Mouse (Mus musculus): ENCODE measurements at regions not wholly inside any gene's neighbourhood (a gene's known extent, or its start where the extent isn't known, plus 50 kb on each side); places are given as distances from the start of the nearest gene placed in this dataset.

DNA sequence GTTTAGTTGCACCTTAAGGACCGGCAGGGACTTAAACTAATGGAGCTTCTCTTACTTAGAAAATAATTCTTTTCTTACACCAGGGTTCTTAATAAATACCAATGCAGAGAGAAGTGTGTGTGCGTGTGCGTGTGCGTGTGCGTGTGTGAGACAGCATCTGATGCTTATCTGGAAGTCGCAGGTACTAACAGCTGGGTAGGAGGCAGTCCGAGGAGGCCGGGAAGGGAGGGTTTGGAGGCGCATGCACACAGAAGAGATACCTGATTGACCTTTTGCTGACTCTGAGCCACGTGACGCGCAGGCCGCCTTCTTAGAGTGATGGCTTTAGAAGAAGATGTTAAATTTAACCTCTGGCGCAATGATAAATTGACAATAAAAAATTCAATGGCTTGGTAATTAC, 234.2 kb upstream of the Hnrnpa3 start:
- no peak for DNase-seq (ENCODE audit: low read depth, low spot score)
- no peak for TF ChIP-seq CTCF (IDR thresholded peaks at IDR 0.05)
- in situ Hi-C loops (cut with MboI; ENCODE audit: low pct_unique_long_range_greater_than_20kb): no loop called here
- CTCF ChIA-PET: no interaction called here
- POLR2A ChIA-PET: no interaction called here
- H3K27me3 ChIP-seq: peaks cover 12% of the 10 kb centered on the region
- ATAC-seq: no peak

DNA sequence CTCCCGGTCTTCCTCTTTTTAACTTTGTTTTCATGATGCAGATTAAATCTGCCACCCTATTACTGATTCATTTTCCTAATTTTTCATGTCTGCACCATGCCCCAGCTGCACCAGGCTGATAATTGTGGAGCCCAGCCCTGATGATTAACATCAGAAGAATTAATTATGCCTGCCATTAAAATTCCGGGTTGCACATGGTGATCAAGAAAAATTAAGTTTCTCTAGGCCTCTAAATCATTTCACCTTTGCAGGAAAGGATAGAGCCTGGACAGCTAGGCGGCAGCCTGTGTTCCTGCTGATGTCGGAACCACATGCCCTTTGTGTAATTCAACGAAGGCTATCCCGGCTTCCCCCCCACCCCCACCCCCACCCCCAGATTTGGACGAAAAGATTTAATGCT, 233.7 kb upstream of the Hnrnpa3 start:
- no peak for ATAC-seq
- CTCF ChIA-PET: interaction anchor here (1.6 kb wide), 1 partner anchor 17 kb away, joined by 3 read pairs; no protein-coding TSS in a partner anchor
- no peak for TF ChIP-seq CTCF (IDR thresholded peaks at IDR 0.05)
- H3K27me3 ChIP-seq: peaks cover 12% of the 10 kb centered on the region
- no peak for DNase-seq (ENCODE audit: low read depth, low spot score)
- POLR2A ChIA-PET: no interaction called here
- in situ Hi-C loops (cut with MboI; ENCODE audit: low pct_unique_long_range_greater_than_20kb): no loop called here

DNA sequence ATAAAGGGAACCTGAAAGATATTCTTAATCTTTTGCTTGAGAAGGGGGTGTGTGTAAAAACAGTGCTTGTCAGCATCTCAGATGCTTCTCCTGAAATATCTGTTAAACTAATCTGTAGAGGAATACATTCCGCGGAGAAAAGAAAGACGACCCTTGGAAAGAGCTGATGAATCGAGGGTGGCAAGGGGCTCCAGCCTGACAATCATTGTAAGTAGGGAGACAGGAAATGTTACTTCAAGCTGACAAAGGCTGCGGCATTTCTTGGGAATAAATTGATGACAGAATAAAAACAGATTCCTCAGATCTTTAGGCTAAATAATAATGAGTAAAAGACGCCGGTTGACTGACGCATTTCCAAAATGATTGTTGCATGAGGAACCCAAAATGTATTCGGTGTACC, 233.3 kb upstream of the Hnrnpa3 start:
- POLR2A ChIA-PET: no interaction called here
- DNase-seq (ENCODE audit: low read depth, low spot score) (no peak), ATAC-seq (no peak)
- no peak for TF ChIP-seq CTCF (IDR thresholded peaks at IDR 0.05)
- CTCF ChIA-PET: interaction anchor here (1.6 kb wide), 1 partner anchor 16 kb away, joined by 3 read pairs; no protein-coding TSS in a partner anchor
- in situ Hi-C loops (cut with MboI; ENCODE audit: low pct_unique_long_range_greater_than_20kb): no loop called here
- H3K27me3 ChIP-seq: peaks cover 12% of the 10 kb centered on the region

DNA sequence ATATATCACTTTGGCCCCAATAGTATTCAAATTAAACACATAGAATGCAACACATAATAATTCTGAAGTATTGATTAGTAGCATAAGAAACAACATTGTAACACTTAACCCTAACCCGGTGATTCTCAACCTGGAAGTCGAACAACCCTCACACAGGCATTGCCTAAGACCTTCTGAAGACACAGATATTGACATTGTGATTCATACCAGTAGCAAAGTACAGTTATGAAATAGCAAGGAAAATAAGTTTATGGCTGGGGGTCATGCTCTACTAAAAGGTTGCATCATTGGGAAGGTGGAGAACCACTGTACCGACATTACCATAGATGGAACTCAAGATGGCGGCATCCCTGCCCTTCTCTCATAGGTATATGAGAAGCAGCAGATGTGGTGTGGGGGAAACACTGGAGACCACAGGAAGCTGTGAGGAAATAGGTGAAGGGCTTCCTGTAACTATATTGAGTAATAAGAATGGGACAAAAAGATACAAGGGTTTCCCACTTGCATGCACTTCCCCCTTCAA, 231.1 kb upstream of the Hnrnpa3 start:
- CTCF ChIA-PET: no interaction called here
- H3K27me3 ChIP-seq: peaks cover 6% of the 10 kb centered on the region
- ATAC-seq (no peak), DNase-seq (ENCODE audit: low read depth, low spot score) (no peak)
- TF ChIP-seq CTCF (IDR thresholded peaks at IDR 0.05): no peak
- in situ Hi-C loops (cut with MboI; ENCODE audit: low pct_unique_long_range_greater_than_20kb): no loop called here
- POLR2A ChIA-PET: no interaction called here

DNA sequence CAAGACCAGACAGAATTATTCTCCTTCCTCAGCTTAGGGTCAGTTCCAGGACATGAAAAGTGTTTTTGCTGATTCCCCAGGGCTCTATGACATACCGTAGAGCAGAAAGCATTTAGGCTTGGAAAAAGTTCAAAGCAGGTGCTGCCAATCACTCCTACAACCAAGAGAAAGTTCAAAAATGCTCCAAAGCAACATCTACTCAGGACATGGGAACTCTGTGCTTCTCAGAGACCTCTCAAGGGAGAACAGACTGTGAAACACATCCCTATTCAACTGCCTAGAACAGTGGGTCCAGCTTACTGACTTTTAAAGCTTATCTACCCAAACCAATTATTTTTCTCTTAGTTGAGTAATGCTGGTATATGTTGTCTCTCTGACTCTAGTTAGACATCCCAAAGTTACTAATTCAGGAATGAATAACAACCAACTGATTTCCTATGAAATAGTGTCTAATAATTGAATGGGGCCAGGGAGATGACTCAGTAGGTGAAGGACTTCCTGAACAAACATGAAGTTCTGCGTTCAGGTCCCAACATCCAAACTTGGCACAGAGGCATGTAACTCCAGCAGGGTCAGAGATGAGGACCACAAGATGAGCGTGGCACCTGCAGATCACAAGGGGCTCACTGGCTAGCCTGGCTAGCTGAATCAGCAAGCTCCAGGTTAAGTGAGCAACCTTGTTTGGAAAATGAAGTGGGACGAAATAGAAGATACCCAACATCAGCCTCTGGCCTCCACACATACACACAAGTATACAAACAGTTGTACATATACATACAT, 228.7 kb upstream of the Hnrnpa3 start:
- DNase-seq (ENCODE audit: low read depth, low spot score): no peak
- in situ Hi-C loops (cut with MboI; ENCODE audit: low pct_unique_long_range_greater_than_20kb): no loop called here
- H3K27me3 ChIP-seq: peaks cover 7% of the 10 kb centered on the region
- ATAC-seq: no peak
- ChIA-PET POLR2A (no interaction called here), CTCF (no interaction called here)
- TF ChIP-seq CTCF (IDR thresholded peaks at IDR 0.05): no peak

DNA sequence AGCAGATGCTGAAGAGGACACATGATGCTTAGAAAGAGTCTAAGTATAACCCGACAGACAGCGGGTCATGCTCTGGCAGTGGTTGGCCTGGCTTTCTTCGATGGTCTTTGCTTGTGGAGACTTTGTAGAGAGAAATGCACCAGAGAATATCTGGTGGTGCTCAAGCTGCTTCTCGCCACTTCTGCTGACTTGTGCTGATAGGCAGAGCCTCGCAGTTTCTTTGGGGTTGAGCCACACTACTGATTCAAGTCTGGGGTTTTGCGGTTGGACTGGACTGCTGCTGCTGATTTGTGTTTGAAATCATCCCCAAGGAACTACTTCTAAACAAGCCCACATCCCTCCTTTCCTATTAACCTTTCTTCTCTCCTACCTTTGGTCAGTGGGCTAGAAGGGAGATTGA, 227.1 kb upstream of the Hnrnpa3 start:
- ChIA-PET POLR2A (no interaction called here), CTCF (interaction anchor here (1.6 kb wide), 1 partner anchor 10 kb away, joined by 3 read pairs; no protein-coding TSS in a partner anchor)
- DNase-seq (ENCODE audit: low read depth, low spot score) (no peak), ATAC-seq (no peak)
- in situ Hi-C loops (cut with MboI; ENCODE audit: low pct_unique_long_range_greater_than_20kb): no loop called here
- peaks cover 7% of the 10 kb centered on the region for H3K27me3 ChIP-seq
- TF ChIP-seq CTCF (IDR thresholded peaks at IDR 0.05): no peak

DNA sequence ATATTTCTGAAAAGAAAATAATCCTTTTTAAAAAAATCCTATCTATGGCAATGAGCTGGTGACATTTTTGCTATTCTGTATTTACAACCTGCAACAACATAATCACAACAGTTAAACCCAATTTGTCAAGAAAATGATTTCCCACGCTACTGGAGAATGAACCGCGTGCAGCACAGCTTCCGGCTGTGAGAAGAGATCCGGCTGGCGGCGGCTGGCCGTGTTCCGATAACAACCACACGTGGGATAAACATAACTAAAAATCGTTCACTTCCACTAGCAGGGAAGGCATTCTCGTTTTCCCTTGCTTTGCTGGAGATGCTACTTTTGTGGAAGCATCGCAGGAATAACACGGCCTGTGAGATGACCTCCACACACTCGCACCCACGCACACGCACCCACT, 224.5 kb upstream of the Hnrnpa3 start:
- ChIA-PET CTCF (no interaction called here), POLR2A (no interaction called here)
- TF ChIP-seq CTCF (IDR thresholded peaks at IDR 0.05): no peak
- in situ Hi-C loops (cut with MboI; ENCODE audit: low pct_unique_long_range_greater_than_20kb): no loop called here
- DNase-seq (ENCODE audit: low read depth, low spot score) (no peak), ATAC-seq (no peak)
- peaks cover 3% of the 10 kb centered on the region for H3K27me3 ChIP-seq

DNA sequence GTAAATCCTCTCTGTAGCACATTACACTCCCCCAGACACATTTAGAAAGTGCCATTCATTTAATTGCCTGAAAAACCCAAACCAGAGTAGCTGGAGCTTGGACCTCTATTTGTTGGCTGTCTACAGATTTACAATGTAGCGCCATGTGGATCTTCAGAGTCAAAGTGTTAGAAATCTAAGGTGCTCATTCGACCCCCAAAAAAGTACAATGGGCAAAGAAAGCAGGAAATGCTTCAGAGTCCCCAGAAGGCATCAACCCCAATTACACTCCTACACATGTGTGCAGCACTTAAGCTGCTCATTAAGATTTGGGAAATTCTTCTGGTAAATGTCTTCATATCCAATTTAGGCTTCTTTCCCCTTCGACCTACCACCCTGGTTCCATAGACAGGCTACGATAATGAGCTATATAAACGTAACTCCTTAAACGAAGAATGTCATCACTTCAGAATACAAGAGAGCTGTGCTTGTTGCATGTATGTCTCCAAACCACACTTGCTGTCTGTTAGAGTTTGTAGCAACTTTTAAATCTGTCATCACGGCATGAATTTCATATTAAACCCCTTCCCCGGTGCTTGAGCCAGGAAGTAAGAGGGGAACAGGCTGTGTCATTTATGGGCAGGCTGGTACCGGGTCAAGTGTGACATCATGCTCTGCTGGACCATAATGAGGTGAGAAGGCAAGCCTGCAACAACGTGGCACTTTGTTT, 219.4 kb upstream of the Hnrnpa3 start:
- ATAC-seq (no peak), DNase-seq (ENCODE audit: low read depth, low spot score) (no peak)
- CTCF ChIA-PET: interaction anchor here (0.7 kb wide), 1 partner anchor 24 kb away, joined by 3 read pairs; no protein-coding TSS in a partner anchor
- no peak for TF ChIP-seq CTCF (IDR thresholded peaks at IDR 0.05)
- in situ Hi-C loops (cut with MboI; ENCODE audit: low pct_unique_long_range_greater_than_20kb): no loop called here
- POLR2A ChIA-PET: no interaction called here
- H3K27me3 ChIP-seq: no peaks in the 10 kb centered on the region

DNA sequence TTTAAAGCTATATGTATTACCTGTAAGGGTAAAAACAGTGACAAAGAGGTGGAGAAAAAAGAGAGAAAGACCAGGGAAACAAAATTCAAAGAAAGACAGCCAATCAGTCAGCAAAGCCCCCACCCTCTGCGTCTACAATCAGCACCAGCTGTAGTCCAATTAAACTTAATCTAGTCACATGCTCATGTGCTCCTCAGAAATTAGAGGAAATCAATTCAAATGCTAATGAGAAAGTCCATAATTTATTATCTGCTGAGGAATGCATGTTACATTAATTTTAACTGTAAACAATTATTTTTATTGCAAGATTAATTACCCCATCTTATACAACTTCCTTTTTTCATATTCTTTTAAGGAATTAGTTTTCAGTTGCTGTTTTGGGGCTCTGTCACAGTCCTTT, 216.4 kb upstream of the Hnrnpa3 start:
- DNase-seq (ENCODE audit: low read depth, low spot score) (no peak), ATAC-seq (no peak)
- in situ Hi-C loops (cut with MboI; ENCODE audit: low pct_unique_long_range_greater_than_20kb): no loop called here
- CTCF ChIA-PET: interaction anchor here (1.4 kb wide), 1 partner anchor 17 kb away, joined by 3 read pairs; no protein-coding TSS in a partner anchor
- TF ChIP-seq CTCF (IDR thresholded peaks at IDR 0.05): no peak
- POLR2A ChIA-PET: no interaction called here
- no peaks in the 10 kb centered on the region for H3K27me3 ChIP-seq

DNA sequence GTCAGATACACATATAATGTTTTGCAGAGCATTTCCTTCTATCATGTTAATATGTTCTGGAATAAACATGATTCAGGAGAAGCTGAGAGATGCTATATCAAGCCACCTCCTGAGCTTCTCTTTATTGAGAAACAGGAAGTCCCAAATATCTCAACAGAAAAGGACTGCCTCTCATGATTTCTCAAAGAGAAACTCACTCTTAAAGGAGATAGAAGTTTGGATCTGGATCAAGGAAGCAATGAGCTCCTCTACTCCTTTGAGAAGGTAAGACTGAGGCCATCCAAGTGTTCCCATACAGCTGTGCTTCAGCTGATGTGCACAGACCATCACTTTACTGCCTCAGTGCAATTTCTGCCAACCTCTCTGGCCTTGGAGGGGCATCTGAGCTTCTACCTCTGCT, 213.9 kb upstream of the Hnrnpa3 start:
- ATAC-seq (no peak), DNase-seq (ENCODE audit: low read depth, low spot score) (no peak)
- in situ Hi-C loops (cut with MboI; ENCODE audit: low pct_unique_long_range_greater_than_20kb): no loop called here
- ChIA-PET CTCF (no interaction called here), POLR2A (no interaction called here)
- H3K27me3 ChIP-seq: no peaks in the 10 kb centered on the region
- no peak for TF ChIP-seq CTCF (IDR thresholded peaks at IDR 0.05)

DNA sequence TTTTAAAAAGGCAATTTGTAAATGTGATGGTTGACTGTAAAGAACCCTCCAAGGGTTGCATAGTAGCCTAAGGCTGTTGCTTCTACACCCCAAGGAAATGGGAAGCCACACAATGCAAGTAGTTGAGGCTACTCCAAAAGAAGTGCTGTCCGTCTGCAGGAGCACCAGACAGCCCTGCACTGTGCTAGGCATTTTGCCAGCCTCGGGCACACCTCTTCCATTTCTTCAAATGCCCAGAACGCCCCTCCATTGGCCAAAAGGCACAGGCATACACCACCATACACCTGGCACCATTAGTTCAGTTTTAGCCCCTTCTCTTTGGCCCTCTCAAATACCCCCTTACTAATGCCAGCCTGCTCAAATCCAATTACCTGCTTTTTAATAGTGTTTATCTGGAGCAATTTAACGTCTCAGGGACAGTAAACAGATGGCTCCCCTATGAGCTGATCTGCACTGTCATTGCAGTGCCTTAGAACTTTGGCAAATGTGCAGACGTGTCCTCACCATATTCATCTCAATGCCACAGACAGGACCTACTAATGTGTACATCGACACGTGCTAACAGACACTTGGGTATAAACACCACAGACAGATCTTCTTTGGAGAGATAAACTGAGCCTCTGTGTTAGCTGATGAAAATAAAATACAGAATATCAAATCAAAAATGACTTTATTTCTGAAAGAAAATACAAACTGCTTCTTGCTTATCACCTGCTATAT, 211.9 kb upstream of the Hnrnpa3 start:
- DNase-seq (ENCODE audit: low read depth, low spot score): no peak
- ChIA-PET CTCF (no interaction called here), POLR2A (no interaction called here)
- H3K27me3 ChIP-seq: no peaks in the 10 kb centered on the region
- TF ChIP-seq CTCF (IDR thresholded peaks at IDR 0.05): no peak
- in situ Hi-C loops (cut with MboI; ENCODE audit: low pct_unique_long_range_greater_than_20kb): no loop called here
- ATAC-seq: no peak
